Mouse (Mus musculus): Measurements from ENCODE around the gene Padi4. TPM values are rescaled to one million over a fixed set of nuclear protein-coding genes. Genes with fewer than 3 reads are reported as not detected.

The Padi4 gene
- total and polyA plus RNA-seq, 3 experiments = 0.70 to 2.6 (median 2.5) TPM

DNA sequence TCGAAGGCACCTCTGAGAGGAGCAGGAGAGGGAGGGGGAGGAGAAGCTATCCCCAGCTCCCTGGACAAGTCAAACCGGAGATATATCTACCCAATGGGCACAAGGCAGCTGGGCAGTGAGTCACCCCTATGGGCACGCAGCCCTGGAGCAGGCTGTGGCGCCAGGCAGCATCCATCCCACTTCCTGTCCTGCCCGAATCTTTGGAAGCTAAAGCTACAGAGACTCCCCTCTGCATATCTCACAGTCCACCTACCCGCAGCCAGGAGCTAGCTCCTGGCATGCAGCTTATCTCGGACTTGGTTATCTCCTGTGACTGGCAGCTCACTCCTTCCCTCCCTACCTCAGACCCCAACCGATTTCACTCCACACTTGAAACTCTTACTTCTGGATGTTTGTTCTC is 35.1 kb upstream of the Padi4 start:
- WGBS = 10% methylated on average over 8 of the region's 8 CpGs
- TF ChIP-seq EP300 (IDR thresholded peaks at IDR 0.05; ENCODE audit: insufficient read depth, low read depth, low read length) = no peak
- no peak for TF ChIP-seq CTCF (IDR thresholded peaks at IDR 0.05)
- no peak for TF ChIP-seq POLR2A (IDR thresholded peaks at IDR 0.05; ENCODE audit: insufficient read depth, low read depth, low read length)
- H3K4me1 ChIP-seq (ENCODE audit: control insufficient read depth, insufficient read depth, low read length) = no peaks in the 10 kb centered on the region
- no peaks in the 10 kb centered on the region for H3K36me3 ChIP-seq (ENCODE audit: control insufficient read depth, insufficient read depth, low read length)
- no peak overlapping the region for H3K9ac ChIP-seq (ENCODE audit: low read depth, low read length)
- H3K4me3 ChIP-seq = no peak overlapping the region
- H3K27me3 ChIP-seq (ENCODE audit: control insufficient read depth, insufficient read depth, low read length) = no peaks in the 10 kb centered on the region
- H3K27ac ChIP-seq = no peak overlapping the region
- no peaks in the 10 kb centered on the region for H3K79me2 ChIP-seq (replicated peaks; ENCODE audit: control insufficient read depth, insufficient read depth, low read length)
- intact Hi-C loops (cut with DNase I) = no loop called here
- DNase-seq = peak in 1 of 2 experiments; percentile 43

DNA sequence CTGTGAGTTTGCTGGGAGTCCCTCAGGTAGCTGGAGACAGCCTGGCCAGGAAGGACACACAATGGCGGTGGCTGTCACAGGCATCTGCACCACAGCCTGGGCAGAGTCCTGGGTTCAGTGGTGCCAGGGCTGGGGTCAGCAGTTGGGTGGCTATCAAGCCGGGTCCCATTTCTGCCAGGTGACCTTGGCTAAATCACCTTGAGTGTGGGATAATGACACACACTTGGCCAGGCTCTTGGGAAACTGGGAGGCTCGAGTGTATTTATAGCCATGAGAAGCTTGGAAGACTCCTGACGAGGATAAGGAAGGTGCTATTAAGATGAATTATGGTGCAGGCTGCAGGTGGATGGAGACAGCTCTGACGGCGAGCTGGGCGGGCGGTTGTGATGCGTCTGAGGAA is 30.6 kb upstream of the Padi4 start:
- Histone ChIP-seq H3K27me3 (ENCODE audit: control insufficient read depth, insufficient read depth, low read length) (no peaks in the 10 kb centered on the region), H3K9ac (ENCODE audit: low read depth, low read length) (no peak overlapping the region), H3K79me2 (replicated peaks; ENCODE audit: control insufficient read depth, insufficient read depth, low read length) (no peaks in the 10 kb centered on the region), H3K4me1 (ENCODE audit: control insufficient read depth, insufficient read depth, low read length) (no peaks in the 10 kb centered on the region), H3K27ac (no peak overlapping the region), H3K36me3 (ENCODE audit: control insufficient read depth, insufficient read depth, low read length) (no peaks in the 10 kb centered on the region), H3K4me3 (no peak overlapping the region)
- TF ChIP-seq CTCF (IDR thresholded peaks at IDR 0.05) = no peak
- TF ChIP-seq POLR2A (IDR thresholded peaks at IDR 0.05; ENCODE audit: insufficient read depth, low read depth, low read length) = no peak
- TF ChIP-seq EP300 (IDR thresholded peaks at IDR 0.05; ENCODE audit: insufficient read depth, low read depth, low read length) = no peak
- 78% methylated on average over 9 of the region's 9 CpGs for WGBS
- DNase-seq = no peak
- intact Hi-C loops (cut with DNase I) = no loop called here

- no peaks in the 10 kb centered on the region for H3K4me1 ChIP-seq (ENCODE audit: control insufficient read depth, insufficient read depth, low read length)
- H3K27me3 ChIP-seq (ENCODE audit: control insufficient read depth, insufficient read depth, low read length) = no peaks in the 10 kb centered on the region
- TF ChIP-seq POLR2A (IDR thresholded peaks at IDR 0.05; ENCODE audit: insufficient read depth, low read depth, low read length) (no peak), CTCF (IDR thresholded peaks at IDR 0.05) (no peak), EP300 (IDR thresholded peaks at IDR 0.05; ENCODE audit: insufficient read depth, low read depth, low read length) (no peak)
- DNase-seq = no peak
- no peak overlapping the region for H3K9ac ChIP-seq (ENCODE audit: low read depth, low read length)
- no peaks in the 10 kb centered on the region for H3K79me2 ChIP-seq (replicated peaks; ENCODE audit: control insufficient read depth, insufficient read depth, low read length)
- intact Hi-C loops (cut with DNase I) = no loop called here
- WGBS = 80% methylated on average over 3 of the region's 3 CpGs
- no peak overlapping the region for H3K27ac ChIP-seq
- no peaks in the 10 kb centered on the region for H3K36me3 ChIP-seq (ENCODE audit: control insufficient read depth, insufficient read depth, low read length)
- no peak overlapping the region for H3K4me3 ChIP-seq
Observed at GRCm38 (mm10) chr4:140801364-140801763, 27.3 kb upstream of the Padi4 start.

GRCm38 (mm10) chr4:140796786-140797185 is 22.8 kb upstream of the Padi4 start:
- no peak overlapping the region for H3K9ac ChIP-seq (ENCODE audit: low read depth, low read length)
- H3K27me3 ChIP-seq (ENCODE audit: control insufficient read depth, insufficient read depth, low read length) = no peaks in the 10 kb centered on the region
- no peak overlapping the region for H3K27ac ChIP-seq
- no peak for DNase-seq
- no peaks in the 10 kb centered on the region for H3K79me2 ChIP-seq (replicated peaks; ENCODE audit: control insufficient read depth, insufficient read depth, low read length)
- no peaks in the 10 kb centered on the region for H3K36me3 ChIP-seq (ENCODE audit: control insufficient read depth, insufficient read depth, low read length)
- intact Hi-C loops (cut with DNase I) = no loop called here
- H3K4me3 ChIP-seq = no peak overlapping the region
- H3K4me1 ChIP-seq (ENCODE audit: control insufficient read depth, insufficient read depth, low read length) = no peaks in the 10 kb centered on the region
- 63% methylated on average over 3 of the region's 3 CpGs for WGBS
- TF ChIP-seq EP300 (IDR thresholded peaks at IDR 0.05; ENCODE audit: insufficient read depth, low read depth, low read length) = no peak
- TF ChIP-seq POLR2A (IDR thresholded peaks at IDR 0.05; ENCODE audit: insufficient read depth, low read depth, low read length) = no peak
- no peak for TF ChIP-seq CTCF (IDR thresholded peaks at IDR 0.05)

GRCm38 (mm10) chr4:140794678-140795077 is 20.6 kb upstream of the Padi4 start:
- intact Hi-C loops (cut with DNase I) = no loop called here
- Histone ChIP-seq H3K36me3 (ENCODE audit: control insufficient read depth, insufficient read depth, low read length) (no peaks in the 10 kb centered on the region), H3K27me3 (ENCODE audit: control insufficient read depth, insufficient read depth, low read length) (no peaks in the 10 kb centered on the region), H3K4me3 (no peak overlapping the region), H3K27ac (no peak overlapping the region), H3K9ac (ENCODE audit: low read depth, low read length) (no peak overlapping the region), H3K4me1 (ENCODE audit: control insufficient read depth, insufficient read depth, low read length) (no peaks in the 10 kb centered on the region), H3K79me2 (replicated peaks; ENCODE audit: control insufficient read depth, insufficient read depth, low read length) (no peaks in the 10 kb centered on the region)
- no peak for TF ChIP-seq CTCF (IDR thresholded peaks at IDR 0.05)
- TF ChIP-seq EP300 (IDR thresholded peaks at IDR 0.05; ENCODE audit: insufficient read depth, low read depth, low read length) = no peak
- no peak for TF ChIP-seq POLR2A (IDR thresholded peaks at IDR 0.05; ENCODE audit: insufficient read depth, low read depth, low read length)
- WGBS = 64% methylated on average over 9 of the region's 9 CpGs
- DNase-seq = no peak

DNA sequence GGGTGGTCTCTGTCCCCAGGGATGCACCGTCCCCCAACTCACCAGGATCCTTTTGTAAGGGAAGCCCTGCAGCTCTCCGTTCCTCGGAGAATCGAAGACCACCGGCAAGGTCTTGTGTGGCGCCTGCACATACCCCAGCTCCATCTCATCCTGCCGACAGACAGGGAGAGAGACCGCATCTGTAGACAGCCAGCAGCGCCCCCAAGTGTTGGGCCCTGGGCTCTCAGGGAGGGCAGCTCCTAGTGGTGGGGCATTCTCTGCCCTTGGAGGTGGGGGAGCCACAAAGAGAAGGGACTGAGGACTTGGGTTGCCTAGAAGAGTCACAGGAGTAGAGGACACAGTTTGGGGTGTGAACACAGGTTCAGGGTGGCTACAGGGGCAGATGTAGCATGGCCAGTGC is 19.8 kb upstream of the Padi4 start:
- Histone ChIP-seq H3K27me3 (ENCODE audit: control insufficient read depth, insufficient read depth, low read length) (no peaks in the 10 kb centered on the region), H3K79me2 (replicated peaks; ENCODE audit: control insufficient read depth, insufficient read depth, low read length) (no peaks in the 10 kb centered on the region), H3K4me1 (ENCODE audit: control insufficient read depth, insufficient read depth, low read length) (no peaks in the 10 kb centered on the region), H3K27ac (no peak overlapping the region), H3K9ac (ENCODE audit: low read depth, low read length) (no peak overlapping the region), H3K36me3 (ENCODE audit: control insufficient read depth, insufficient read depth, low read length) (no peaks in the 10 kb centered on the region), H3K4me3 (no peak overlapping the region)
- intact Hi-C loops (cut with DNase I) = no loop called here
- DNase-seq = no peak
- WGBS = 73% methylated on average over 9 of the region's 9 CpGs
- TF ChIP-seq EP300 (IDR thresholded peaks at IDR 0.05; ENCODE audit: insufficient read depth, low read depth, low read length) (no peak), POLR2A (IDR thresholded peaks at IDR 0.05; ENCODE audit: insufficient read depth, low read depth, low read length) (no peak), CTCF (IDR thresholded peaks at IDR 0.05) (0 out of 2 replicates have a peak, but pooled peaks have one; percentile 1)
